Mouse (Mus musculus): Measurements from ENCODE around the gene Pkib. TPM values are rescaled to one million over a fixed set of nuclear protein-coding genes. Genes with fewer than 3 reads are reported as not detected.

Pkib gene
- polyA plus RNA-seq, 1 experiment from 2014 or later = 2.6 TPM

DNA sequence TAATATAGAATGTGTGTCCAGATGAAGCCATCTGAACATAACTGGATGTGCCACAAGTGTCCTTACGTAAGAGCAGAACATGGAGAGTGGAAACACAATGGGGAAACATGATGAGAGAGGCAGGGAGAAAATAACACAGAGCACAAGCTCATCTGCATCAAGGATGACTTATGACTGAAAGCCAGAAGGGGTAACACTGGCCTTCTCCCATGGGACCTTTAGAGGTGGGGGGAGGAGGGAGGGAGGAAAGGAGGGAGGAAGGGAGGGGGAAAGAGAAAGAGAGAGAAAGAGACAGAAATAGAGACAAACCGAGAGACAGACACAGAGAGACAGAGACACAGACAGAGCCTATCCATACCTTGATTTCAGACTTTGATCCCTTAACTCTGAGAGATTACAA, 4.0 kb upstream of the Pkib start:
- ATAC-seq = no peak
- H3K4me2 ChIP-seq (ENCODE audit: low read depth, low read length) = no peak overlapping the region
- H3K9me3 ChIP-seq (ENCODE audit: low read length) = peaks cover 5% of the 10 kb centered on the region; the same call in 1 of the 2 replicates
- H3K4me3 ChIP-seq (ENCODE audit: low read depth, low read length) = no peak overlapping the region
- peaks cover 10% of the 10 kb centered on the region; the same call in 1 of the 2 replicates for H3K27me3 ChIP-seq (ENCODE audit: insufficient read depth, low read length)
- WGBS (ENCODE audit: insufficient replicate concordance) = 68% methylated on average over 2 of the region's 2 CpGs
- no peak for DNase-seq
- peaks cover 9% of the 10 kb centered on the region for H3K4me1 ChIP-seq (ENCODE audit: insufficient read depth)
- H3K27ac ChIP-seq (ENCODE audit: low read depth) = no peak overlapping the region
- H3K9ac ChIP-seq (replicated peaks) = no peak overlapping the region
- H3K36me3 ChIP-seq (replicated peaks; ENCODE audit: insufficient read depth, low read length) = no peaks in the 10 kb centered on the region
- TF ChIP-seq CTCF (IDR thresholded peaks at IDR 0.05; ENCODE audit: low read depth) (no peak), EP300 (IDR thresholded peaks at IDR 0.05; ENCODE audit: low read depth) (no peak)

DNA sequence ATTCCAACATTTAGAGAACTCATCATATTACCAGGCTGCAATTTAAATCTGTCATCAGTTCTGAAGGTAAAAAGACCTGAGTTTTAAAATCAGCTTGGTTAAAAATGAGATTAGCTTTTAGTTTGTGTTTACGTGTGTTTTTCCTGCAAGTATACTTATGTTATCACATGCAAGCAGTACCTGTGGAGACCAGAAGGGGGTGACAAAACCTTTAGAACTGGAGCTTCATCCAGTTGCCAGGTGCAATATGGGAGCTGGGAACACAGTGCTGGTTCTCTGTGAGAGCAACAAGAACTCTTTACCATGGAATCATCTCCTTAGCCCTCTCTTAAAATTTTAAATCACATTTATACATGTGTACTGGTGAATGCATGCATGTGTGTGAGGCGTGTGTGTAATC, 1.2 kb upstream of the Pkib start:
- H3K4me3 ChIP-seq (ENCODE audit: low read depth, low read length) = no peak overlapping the region
- no peak overlapping the region for H3K27ac ChIP-seq (ENCODE audit: low read depth)
- H3K36me3 ChIP-seq (replicated peaks; ENCODE audit: insufficient read depth, low read length) = no peaks in the 10 kb centered on the region
- WGBS (ENCODE audit: insufficient replicate concordance) = 83% methylated on average over 2 of the region's 2 CpGs
- no peak overlapping the region for H3K4me2 ChIP-seq (ENCODE audit: low read depth, low read length)
- no peak overlapping the region for H3K9ac ChIP-seq (replicated peaks)
- H3K4me1 ChIP-seq (ENCODE audit: insufficient read depth) = peaks cover 9% of the 10 kb centered on the region
- peaks cover 5% of the 10 kb centered on the region; the same call in 1 of the 2 replicates for H3K9me3 ChIP-seq (ENCODE audit: low read length)
- TF ChIP-seq EP300 (IDR thresholded peaks at IDR 0.05; ENCODE audit: low read depth) = no peak
- peak; percentile 25; the same call in 1 of the 2 replicates for TF ChIP-seq CTCF (IDR thresholded peaks at IDR 0.05; ENCODE audit: low read depth)
- ATAC-seq (no peak), DNase-seq (no peak)
- H3K27me3 ChIP-seq (ENCODE audit: insufficient read depth, low read length) = peaks cover 10% of the 10 kb centered on the region; the same call in 1 of the 2 replicates

DNA sequence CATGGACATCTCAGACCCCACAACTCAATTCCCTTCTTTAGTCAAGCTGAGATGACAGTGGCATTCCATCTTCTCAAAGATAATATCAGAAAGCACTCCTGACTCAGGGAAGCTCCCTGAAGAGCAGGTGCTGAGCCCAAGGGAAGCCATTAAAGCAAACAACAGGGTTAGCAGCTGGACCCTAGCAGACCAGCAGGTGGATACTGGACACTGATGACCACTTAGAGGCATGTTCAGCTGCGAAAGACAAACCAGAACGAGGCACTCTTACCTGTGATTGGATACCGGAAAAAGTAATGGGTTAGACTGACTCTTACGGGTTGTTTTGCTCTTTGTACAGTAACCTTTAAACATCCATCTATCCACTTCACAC, 1.1 kb downstream of the Pkib start:
- H3K27ac ChIP-seq (ENCODE audit: low read depth) = no peak overlapping the region
- peak overlapping the region; percentile 72 for H3K4me2 ChIP-seq (ENCODE audit: low read depth, low read length)
- peaks cover 10% of the 10 kb centered on the region; the same call in 1 of the 2 replicates for H3K27me3 ChIP-seq (ENCODE audit: insufficient read depth, low read length)
- peaks cover 5% of the 10 kb centered on the region; the same call in 1 of the 2 replicates for H3K9me3 ChIP-seq (ENCODE audit: low read length)
- no peak for TF ChIP-seq CTCF (IDR thresholded peaks at IDR 0.05; ENCODE audit: low read depth)
- no peak for TF ChIP-seq EP300 (IDR thresholded peaks at IDR 0.05; ENCODE audit: low read depth)
- peaks cover 12% of the 10 kb centered on the region for H3K4me1 ChIP-seq (ENCODE audit: insufficient read depth)
- no peak overlapping the region for H3K9ac ChIP-seq (replicated peaks)
- 69% methylated on average over 4 of the region's 4 CpGs for WGBS (ENCODE audit: insufficient replicate concordance)
- DNase-seq = no peak
- no peak overlapping the region for H3K4me3 ChIP-seq (ENCODE audit: low read depth, low read length)
- no peak for ATAC-seq
- no peaks in the 10 kb centered on the region for H3K36me3 ChIP-seq (replicated peaks; ENCODE audit: insufficient read depth, low read length)

GRCm38 (mm10) chr10:57636970-57637369, 5.2 kb downstream of the Pkib start:
- H3K4me1 ChIP-seq (ENCODE audit: insufficient read depth) = peaks cover 9% of the 10 kb centered on the region
- H3K36me3 ChIP-seq (replicated peaks; ENCODE audit: insufficient read depth, low read length) = no peaks in the 10 kb centered on the region
- H3K9ac ChIP-seq (replicated peaks) = no peak overlapping the region
- TF ChIP-seq EP300 (IDR thresholded peaks at IDR 0.05; ENCODE audit: low read depth) = no peak
- no peak for TF ChIP-seq CTCF (IDR thresholded peaks at IDR 0.05; ENCODE audit: low read depth)
- H3K27me3 ChIP-seq (ENCODE audit: insufficient read depth, low read length) = peaks cover 7% of the 10 kb centered on the region; the same call in 1 of the 2 replicates
- H3K4me2 ChIP-seq (ENCODE audit: low read depth, low read length) = no peak overlapping the region
- ATAC-seq (no peak), DNase-seq (no peak)
- H3K4me3 ChIP-seq (ENCODE audit: low read depth, low read length) = no peak overlapping the region
- WGBS (ENCODE audit: insufficient replicate concordance) = 22% methylated on average over 4 of the region's 4 CpGs
- no peaks in the 10 kb centered on the region for H3K9me3 ChIP-seq (ENCODE audit: low read length)
- H3K27ac ChIP-seq (ENCODE audit: low read depth) = no peak overlapping the region

DNA sequence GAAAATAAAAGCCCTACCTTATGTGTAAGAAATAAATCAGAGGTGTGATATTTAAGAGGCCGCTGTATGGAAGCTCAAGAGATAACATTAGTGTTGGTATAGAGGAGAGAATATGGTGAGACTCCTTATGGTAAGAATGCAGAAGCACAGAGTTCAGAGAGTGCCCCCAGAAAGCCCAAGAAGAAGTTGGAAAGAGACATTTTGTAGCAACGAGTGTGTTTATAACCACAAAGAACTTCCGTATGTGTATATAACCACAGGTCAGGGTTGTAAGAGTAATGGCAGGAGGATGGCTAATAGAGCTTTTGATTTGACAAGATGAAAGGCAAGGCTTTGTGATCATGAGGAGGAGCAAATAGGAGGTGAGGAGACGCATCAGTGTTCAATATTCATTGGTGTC, 6.5 kb downstream of the Pkib start:
- ATAC-seq (no peak), DNase-seq (no peak)
- H3K4me2 ChIP-seq (ENCODE audit: low read depth, low read length) = no peak overlapping the region
- no peak for TF ChIP-seq EP300 (IDR thresholded peaks at IDR 0.05; ENCODE audit: low read depth)
- no peak for TF ChIP-seq CTCF (IDR thresholded peaks at IDR 0.05; ENCODE audit: low read depth)
- H3K4me3 ChIP-seq (ENCODE audit: low read depth, low read length) = no peak overlapping the region
- H3K27ac ChIP-seq (ENCODE audit: low read depth) = no peak overlapping the region
- no peaks in the 10 kb centered on the region for H3K27me3 ChIP-seq (ENCODE audit: insufficient read depth, low read length)
- H3K9me3 ChIP-seq (ENCODE audit: low read length) = no peaks in the 10 kb centered on the region
- H3K4me1 ChIP-seq (ENCODE audit: insufficient read depth) = peaks cover 3% of the 10 kb centered on the region; the same call in 1 of the 2 replicates
- WGBS (ENCODE audit: insufficient replicate concordance) = 62% methylated on average over 4 of the region's 4 CpGs
- H3K9ac ChIP-seq (replicated peaks) = no peak overlapping the region
- no peaks in the 10 kb centered on the region for H3K36me3 ChIP-seq (replicated peaks; ENCODE audit: insufficient read depth, low read length)

- TF ChIP-seq EP300 (IDR thresholded peaks at IDR 0.05; ENCODE audit: low read depth) (no peak), CTCF (IDR thresholded peaks at IDR 0.05; ENCODE audit: low read depth) (no peak)
- no peak overlapping the region for H3K4me2 ChIP-seq (ENCODE audit: low read depth, low read length)
- no peak overlapping the region for H3K4me3 ChIP-seq (ENCODE audit: low read depth, low read length)
- no peak for ATAC-seq
- peaks cover 3% of the 10 kb centered on the region; the same call in 1 of the 2 replicates for H3K4me1 ChIP-seq (ENCODE audit: insufficient read depth)
- no peak overlapping the region for H3K27ac ChIP-seq (ENCODE audit: low read depth)
- H3K36me3 ChIP-seq (replicated peaks; ENCODE audit: insufficient read depth, low read length) = no peaks in the 10 kb centered on the region
- WGBS (ENCODE audit: insufficient replicate concordance) = 54% methylated on average over 3 of the region's 3 CpGs
- H3K9ac ChIP-seq (replicated peaks) = no peak overlapping the region
- no peaks in the 10 kb centered on the region for H3K27me3 ChIP-seq (ENCODE audit: insufficient read depth, low read length)
- DNase-seq = no peak
- no peaks in the 10 kb centered on the region for H3K9me3 ChIP-seq (ENCODE audit: low read length)
These were observed 7.8 kb downstream of the Pkib start for GRCm38 (mm10) chr10:57639540-57639939.

GRCm38 (mm10) chr10:57653297-57653696, 21.5 kb downstream of the Pkib start:
- no peak for ATAC-seq
- TF ChIP-seq EP300 (IDR thresholded peaks at IDR 0.05; ENCODE audit: low read depth) = no peak

More at GRCm38 (mm10) chr10:57653297-57653696, 21.5 kb downstream of the Pkib start:
- WGBS (ENCODE audit: insufficient replicate concordance) = 71% methylated on average over 1 of the region's 1 CpGs
- Histone ChIP-seq H3K9me3 (ENCODE audit: low read length) (no peaks in the 10 kb centered on the region), H3K4me1 (ENCODE audit: insufficient read depth) (no peaks in the 10 kb centered on the region), H3K27me3 (ENCODE audit: insufficient read depth, low read length) (no peaks in the 10 kb centered on the region), H3K36me3 (replicated peaks; ENCODE audit: insufficient read depth, low read length) (no peaks in the 10 kb centered on the region), H3K4me3 (ENCODE audit: low read depth, low read length) (no peak overlapping the region), H3K4me2 (ENCODE audit: low read depth, low read length) (no peak overlapping the region), H3K27ac (ENCODE audit: low read depth) (no peak overlapping the region), H3K9ac (replicated peaks) (no peak overlapping the region)
- DNase-seq = no peak

Measured in liver, postnatal 0 days (tissue).